Mouse (Mus musculus): Measurements from ENCODE around the gene Cyp2u1. TPM values are rescaled to one million over a fixed set of nuclear protein-coding genes. Genes with fewer than 3 reads are reported as not detected.

Gene Cyp2u1
- polyA plus RNA-seq, 1 experiment, result 2.6 TPM

- TF ChIP-seq CEBPB (IDR thresholded peaks at IDR 0.05; ENCODE audit: low read depth), result no peak
- TF ChIP-seq MYOD1 (IDR thresholded peaks at IDR 0.05; ENCODE audit: control insufficient read depth, insufficient read length, low read depth), result no peak
- H3K79me2 ChIP-seq (ENCODE audit: control insufficient read depth, insufficient read depth), result peaks cover 26% of the 10 kb centered on the region
- peaks cover 5% of the 10 kb centered on the region for H3K79me3 ChIP-seq (ENCODE audit: low read depth)
- peak within 1 kb of the TSS; percentile 50 for H3K4me3 ChIP-seq (ENCODE audit: insufficient read depth, poor library complexity, severe bottlenecking)
- H3K36me3 ChIP-seq (ENCODE audit: control insufficient read depth, insufficient read depth), result peaks cover 8% of the 10 kb centered on the region
- no peaks in the 10 kb centered on the region for H3K27me3 ChIP-seq (ENCODE audit: control insufficient read depth, insufficient read depth, insufficient read length)
- H3ac ChIP-seq (ENCODE audit: control insufficient read depth, insufficient read length, low read depth), result peak within 1 kb of the TSS; percentile 63
Measured at GRCm38 (mm10) chr3:131271559-131272373, 31.3 kb downstream of the Cyp2u1 start, which contains the start of gene Hadh. Hadh (minus strand) TSS chr3:131272101.

GRCm38 (mm10) chr3:131271157-131271556, 31.9 kb downstream of the Cyp2u1 start:
- Histone ChIP-seq H3ac (ENCODE audit: control insufficient read depth, insufficient read length, low read depth) (peak overlapping the region; percentile 63), H3K79me3 (ENCODE audit: low read depth) (peaks cover 5% of the 10 kb centered on the region), H3K79me2 (ENCODE audit: control insufficient read depth, insufficient read depth) (peaks cover 26% of the 10 kb centered on the region), H3K4me3 (ENCODE audit: insufficient read depth, poor library complexity, severe bottlenecking) (peak overlapping the region; percentile 50), H3K27me3 (ENCODE audit: control insufficient read depth, insufficient read depth, insufficient read length) (no peaks in the 10 kb centered on the region), H3K36me3 (ENCODE audit: control insufficient read depth, insufficient read depth) (peaks cover 8% of the 10 kb centered on the region)
- TF ChIP-seq FOSL1 (IDR thresholded peaks at IDR 0.05; ENCODE audit: insufficient read depth, low read length, poor library complexity, severe bottlenecking), result no peak
- no peak for TF ChIP-seq MYOG (IDR thresholded peaks at IDR 0.05; ENCODE audit: control insufficient read depth, extremely low read depth, insufficient read length)
- TF ChIP-seq USF1 (IDR thresholded peaks at IDR 0.05; ENCODE audit: low read depth), result no peak
- no peak for TF ChIP-seq MYOD1 (IDR thresholded peaks at IDR 0.05; ENCODE audit: control insufficient read depth, insufficient read length, low read depth)
- TF ChIP-seq MAX (IDR thresholded peaks at IDR 0.05), result no peak
- TF ChIP-seq CEBPB (IDR thresholded peaks at IDR 0.05; ENCODE audit: low read depth), result no peak
- no peak for TF ChIP-seq CTCF (IDR thresholded peaks at IDR 0.05; ENCODE audit: control insufficient read depth, insufficient read depth, insufficient read length)

GRCm38 (mm10) chr3:131270381-131270780, 32.6 kb downstream of the Cyp2u1 start:
- TF ChIP-seq MAX (IDR thresholded peaks at IDR 0.05) (no peak), FOSL1 (IDR thresholded peaks at IDR 0.05; ENCODE audit: insufficient read depth, low read length, poor library complexity, severe bottlenecking) (no peak), USF1 (IDR thresholded peaks at IDR 0.05; ENCODE audit: low read depth) (no peak), CTCF (IDR thresholded peaks at IDR 0.05; ENCODE audit: control insufficient read depth, insufficient read depth, insufficient read length) (no peak), MYOG (IDR thresholded peaks at IDR 0.05; ENCODE audit: control insufficient read depth, extremely low read depth, insufficient read length) (no peak), CEBPB (IDR thresholded peaks at IDR 0.05; ENCODE audit: low read depth) (no peak), MYOD1 (IDR thresholded peaks at IDR 0.05; ENCODE audit: control insufficient read depth, insufficient read length, low read depth) (no peak)
- Histone ChIP-seq H3K79me2 (ENCODE audit: control insufficient read depth, insufficient read depth) (peaks cover 26% of the 10 kb centered on the region), H3ac (ENCODE audit: control insufficient read depth, insufficient read length, low read depth) (no peak overlapping the region), H3K79me3 (ENCODE audit: low read depth) (peaks cover 5% of the 10 kb centered on the region), H3K27me3 (ENCODE audit: control insufficient read depth, insufficient read depth, insufficient read length) (no peaks in the 10 kb centered on the region), H3K36me3 (ENCODE audit: control insufficient read depth, insufficient read depth) (peaks cover 8% of the 10 kb centered on the region), H3K4me3 (ENCODE audit: insufficient read depth, poor library complexity, severe bottlenecking) (no peak overlapping the region)

DNA sequence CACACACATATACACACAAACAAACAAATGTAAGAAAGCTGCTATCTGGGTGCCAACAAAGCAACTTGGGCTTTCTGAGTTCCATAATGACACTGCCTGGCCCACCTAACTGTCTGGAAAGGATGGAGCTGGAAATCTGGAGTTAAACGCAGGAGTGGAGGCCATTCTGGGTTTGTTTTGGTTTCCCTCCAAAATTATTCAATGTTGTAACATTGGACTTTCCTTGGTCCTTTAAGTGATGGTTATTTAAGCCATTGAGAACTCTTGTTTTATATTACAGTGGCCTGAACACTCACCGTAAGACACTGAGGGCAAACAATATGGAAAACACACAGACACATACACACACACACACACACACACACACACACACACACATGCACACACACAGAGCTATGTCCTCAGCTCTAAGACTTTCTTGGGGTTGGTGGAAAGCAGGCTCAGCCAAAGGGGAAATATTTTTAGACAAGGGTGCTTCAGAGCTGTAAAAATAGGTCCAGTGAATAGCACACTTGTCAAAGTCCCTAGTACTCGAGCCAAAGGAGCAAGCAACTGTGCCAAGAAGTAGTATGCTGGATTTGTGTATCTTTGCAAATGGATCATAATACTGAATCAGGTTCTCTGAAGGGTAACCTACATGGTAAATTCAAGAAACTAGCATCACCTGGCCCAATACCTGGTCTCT, 36.5 kb downstream of the Cyp2u1 start:
- peaks cover 7% of the 10 kb centered on the region for H3K79me3 ChIP-seq (ENCODE audit: low read depth)
- no peaks in the 10 kb centered on the region for H3K27me3 ChIP-seq (ENCODE audit: control insufficient read depth, insufficient read depth, insufficient read length)
- no peak overlapping the region for H3K4me3 ChIP-seq (ENCODE audit: insufficient read depth, poor library complexity, severe bottlenecking)
- peaks cover 25% of the 10 kb centered on the region for H3K79me2 ChIP-seq (ENCODE audit: control insufficient read depth, insufficient read depth)
- TF ChIP-seq CEBPB (IDR thresholded peaks at IDR 0.05; ENCODE audit: low read depth), result no peak
- H3ac ChIP-seq (ENCODE audit: control insufficient read depth, insufficient read length, low read depth), result no peak overlapping the region
- H3K36me3 ChIP-seq (ENCODE audit: control insufficient read depth, insufficient read depth), result peaks cover 23% of the 10 kb centered on the region

DNA sequence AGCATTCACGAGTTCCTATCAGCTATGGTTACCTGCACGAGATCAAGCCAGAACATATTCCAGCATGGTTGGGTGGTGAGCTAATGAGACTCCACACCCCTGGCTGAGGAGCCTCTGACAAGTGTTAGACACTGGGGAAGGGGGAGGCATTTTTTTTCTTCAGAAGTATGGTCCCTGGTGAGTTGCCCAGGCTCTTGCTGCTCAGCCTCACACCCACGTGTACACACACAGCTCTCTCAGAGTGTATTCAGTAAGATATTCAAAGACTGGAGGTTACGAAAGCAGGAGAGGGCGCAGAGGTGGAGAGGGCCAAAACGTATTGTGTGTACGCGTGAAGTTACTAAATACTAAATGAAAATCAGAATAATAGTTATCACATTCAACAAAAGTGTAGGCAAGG, 37.5 kb downstream of the Cyp2u1 start:
- no peak for TF ChIP-seq MYOG (IDR thresholded peaks at IDR 0.05; ENCODE audit: control insufficient read depth, extremely low read depth, insufficient read length)
- TF ChIP-seq CEBPB (IDR thresholded peaks at IDR 0.05; ENCODE audit: low read depth), result no peak
- TF ChIP-seq MYOD1 (IDR thresholded peaks at IDR 0.05; ENCODE audit: control insufficient read depth, insufficient read length, low read depth), result no peak
- no peak for TF ChIP-seq CTCF (IDR thresholded peaks at IDR 0.05; ENCODE audit: control insufficient read depth, insufficient read depth, insufficient read length)
- H3K27me3 ChIP-seq (ENCODE audit: control insufficient read depth, insufficient read depth, insufficient read length), result no peaks in the 10 kb centered on the region
- peaks cover 15% of the 10 kb centered on the region for H3K79me2 ChIP-seq (ENCODE audit: control insufficient read depth, insufficient read depth)
- H3K36me3 ChIP-seq (ENCODE audit: control insufficient read depth, insufficient read depth), result peaks cover 23% of the 10 kb centered on the region
- H3ac ChIP-seq (ENCODE audit: control insufficient read depth, insufficient read length, low read depth), result no peak overlapping the region
- H3K4me3 ChIP-seq (ENCODE audit: insufficient read depth, poor library complexity, severe bottlenecking), result no peak overlapping the region
- H3K79me3 ChIP-seq (ENCODE audit: low read depth), result peaks cover 3% of the 10 kb centered on the region
